Mouse (Mus musculus): ENCODE measurements at regions not wholly inside any gene's neighbourhood (a gene's known extent, or its start where the extent isn't known, plus 50 kb on each side); places are given as distances from the start of the nearest gene placed in this dataset.
A peak's percentile ranks its signal among the peaks of the same experiment; 100 is the strongest.

- no peaks in the 10 kb centered on the region for H3K27me3 ChIP-seq
- no peak overlapping the region for H3K4me3 ChIP-seq (replicated peaks)
- no peak overlapping the region for H3K4me2 ChIP-seq
- no peak overlapping the region for H3K27ac ChIP-seq
- H3K9ac ChIP-seq (replicated peaks), result no peak overlapping the region
- no peak for ATAC-seq (ENCODE audit: insufficient number of reproducible peaks, insufficient read depth, low FRiP score, low TSS enrichment, low read depth)
- H3K36me3 ChIP-seq, result no peaks in the 10 kb centered on the region
- no peaks in the 10 kb centered on the region for H3K9me3 ChIP-seq
- no peaks in the 10 kb centered on the region for H3K4me1 ChIP-seq (replicated peaks)
Observed at GRCm38 (mm10) chr8:128207138-128207537, 151.3 kb upstream of the Nrp1 start.

- Histone ChIP-seq H3K4me3 (replicated peaks) (no peak overlapping the region), H3K27me3 (no peaks in the 10 kb centered on the region), H3K4me1 (replicated peaks) (no peaks in the 10 kb centered on the region), H3K4me2 (no peak overlapping the region), H3K9me3 (no peaks in the 10 kb centered on the region), H3K36me3 (no peaks in the 10 kb centered on the region), H3K27ac (no peak overlapping the region), H3K9ac (replicated peaks) (no peak overlapping the region)
- ATAC-seq (ENCODE audit: insufficient number of reproducible peaks, insufficient read depth, low FRiP score, low TSS enrichment, low read depth), result no peak
- WGBS, result 79% methylated on average over 5 of the region's 5 CpGs
Observed at GRCm38 (mm10) chr8:128210761-128211160, 147.6 kb upstream of the Nrp1 start.

DNA sequence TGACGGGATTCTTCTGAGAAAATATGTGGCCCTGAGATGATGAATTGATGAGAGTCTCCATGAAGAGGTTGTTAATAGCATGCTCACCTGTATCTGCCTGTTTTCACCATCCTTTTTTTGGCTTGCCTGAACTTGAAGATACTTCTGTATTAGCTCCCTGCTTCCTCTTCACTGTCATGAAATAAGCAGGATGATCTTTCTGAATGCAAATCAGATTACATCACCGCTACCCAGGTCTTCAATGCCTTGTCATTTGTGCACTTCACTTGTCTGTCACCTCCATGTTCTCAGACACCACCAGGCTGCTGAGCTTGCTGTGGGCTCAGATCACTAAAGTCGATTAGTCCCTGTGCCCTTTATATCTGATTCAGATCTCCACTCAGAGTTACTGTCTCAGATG lies 146.2 kb upstream of the Nrp1 start:
- ATAC-seq (ENCODE audit: insufficient number of reproducible peaks, insufficient read depth, low FRiP score, low TSS enrichment, low read depth), result no peak
- 88% methylated on average over 3 of the region's 3 CpGs for WGBS
- no peak overlapping the region for H3K4me3 ChIP-seq (replicated peaks)
- no peaks in the 10 kb centered on the region for H3K4me1 ChIP-seq (replicated peaks)
- no peaks in the 10 kb centered on the region for H3K27me3 ChIP-seq
- H3K9me3 ChIP-seq, result no peaks in the 10 kb centered on the region
- no peak overlapping the region for H3K9ac ChIP-seq (replicated peaks)
- H3K27ac ChIP-seq, result no peak overlapping the region
- no peaks in the 10 kb centered on the region for H3K36me3 ChIP-seq
- no peak overlapping the region for H3K4me2 ChIP-seq

DNA sequence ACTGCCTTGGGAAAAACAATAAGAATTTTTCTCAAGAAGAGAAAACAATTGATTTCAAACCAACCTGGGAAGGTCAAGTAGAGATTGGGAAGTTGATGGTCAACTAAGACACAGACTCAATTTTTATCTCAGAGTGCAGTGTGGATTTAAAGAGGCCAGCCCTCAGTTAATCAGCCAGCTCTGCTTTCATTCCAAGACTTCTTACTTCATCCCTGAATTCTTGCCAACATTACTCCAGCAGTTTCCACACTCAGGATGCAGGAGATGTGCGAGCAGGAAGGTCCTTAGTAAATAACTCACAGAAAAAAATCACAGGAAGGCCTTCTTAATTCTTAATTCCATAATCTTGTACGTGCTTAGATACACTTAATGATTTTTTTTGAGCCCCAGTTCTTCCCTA lies 144.1 kb upstream of the Nrp1 start:
- ATAC-seq (ENCODE audit: insufficient number of reproducible peaks, insufficient read depth, low FRiP score, low TSS enrichment, low read depth), result no peak
- H3K4me2 ChIP-seq, result no peak overlapping the region
- no peaks in the 10 kb centered on the region for H3K9me3 ChIP-seq
- no peak overlapping the region for H3K4me3 ChIP-seq (replicated peaks)
- no peaks in the 10 kb centered on the region for H3K4me1 ChIP-seq (replicated peaks)
- no peak overlapping the region for H3K27ac ChIP-seq
- H3K9ac ChIP-seq (replicated peaks), result no peak overlapping the region
- no peaks in the 10 kb centered on the region for H3K27me3 ChIP-seq
- 84% methylated on average over 2 of the region's 2 CpGs for WGBS
- no peaks in the 10 kb centered on the region for H3K36me3 ChIP-seq

GRCm38 (mm10) chr8:128218886-128219285 lies 139.5 kb upstream of the Nrp1 start:
- Histone ChIP-seq H3K4me3 (replicated peaks) (no peak overlapping the region), H3K27ac (no peak overlapping the region), H3K36me3 (no peaks in the 10 kb centered on the region), H3K9ac (replicated peaks) (no peak overlapping the region), H3K4me1 (replicated peaks) (no peaks in the 10 kb centered on the region), H3K27me3 (no peaks in the 10 kb centered on the region), H3K9me3 (no peaks in the 10 kb centered on the region), H3K4me2 (no peak overlapping the region)
- no peak for ATAC-seq (ENCODE audit: insufficient number of reproducible peaks, insufficient read depth, low FRiP score, low TSS enrichment, low read depth)
- WGBS, result 87% methylated on average over 2 of the region's 2 CpGs

DNA sequence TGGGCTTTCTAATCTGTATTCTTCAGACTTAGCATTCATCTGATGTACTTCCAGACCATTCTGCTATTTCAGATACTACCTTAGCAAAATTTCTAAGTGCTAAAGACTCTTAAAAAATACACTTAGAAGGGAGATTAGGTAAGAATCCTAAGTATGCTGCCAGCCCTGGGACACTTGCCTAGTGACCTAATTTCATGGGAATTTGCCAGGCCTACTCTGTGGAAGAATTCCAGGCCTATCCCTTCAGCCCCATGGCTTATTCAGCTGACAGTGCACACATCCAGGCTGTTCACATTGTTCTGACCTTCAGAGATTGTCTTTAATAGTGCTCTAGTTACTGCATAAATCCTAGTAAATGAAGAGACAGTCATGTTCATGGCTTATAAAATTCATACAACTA lies 138.9 kb upstream of the Nrp1 start:
- H3K9me3 ChIP-seq, result no peaks in the 10 kb centered on the region
- no peak overlapping the region for H3K4me3 ChIP-seq (replicated peaks)
- H3K4me1 ChIP-seq (replicated peaks), result no peaks in the 10 kb centered on the region
- H3K9ac ChIP-seq (replicated peaks), result no peak overlapping the region
- H3K27ac ChIP-seq, result no peak overlapping the region
- ATAC-seq (ENCODE audit: insufficient number of reproducible peaks, insufficient read depth, low FRiP score, low TSS enrichment, low read depth), result no peak
- no peak overlapping the region for H3K4me2 ChIP-seq
- H3K36me3 ChIP-seq, result no peaks in the 10 kb centered on the region
- H3K27me3 ChIP-seq, result no peaks in the 10 kb centered on the region

DNA sequence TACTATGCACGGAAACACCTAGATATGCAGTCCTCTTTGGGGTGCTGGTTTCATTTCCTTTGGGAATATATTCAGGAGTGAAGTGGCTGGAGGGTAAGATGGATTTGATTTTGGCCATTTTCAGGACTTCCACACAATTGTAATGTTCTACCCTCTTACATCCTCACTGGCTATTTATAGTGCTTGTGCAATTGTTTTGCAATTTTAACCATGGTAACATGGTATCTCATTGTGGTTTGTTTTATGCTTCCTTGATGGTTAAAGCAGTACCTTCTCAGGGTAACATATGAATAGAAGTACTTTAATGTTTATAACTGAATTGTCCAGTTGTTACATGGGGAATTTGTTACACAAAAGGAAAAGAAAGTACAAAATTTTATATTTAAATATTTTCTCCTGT lies 135.3 kb upstream of the Nrp1 start:
- H3K4me3 ChIP-seq (replicated peaks), result no peak overlapping the region
- no peak overlapping the region for H3K27ac ChIP-seq
- no peak overlapping the region for H3K9ac ChIP-seq (replicated peaks)
- H3K4me2 ChIP-seq, result no peak overlapping the region
- 82% methylated on average over 1 of the region's 1 CpGs for WGBS
- no peaks in the 10 kb centered on the region for H3K4me1 ChIP-seq (replicated peaks)
- H3K36me3 ChIP-seq, result no peaks in the 10 kb centered on the region
- H3K9me3 ChIP-seq, result no peaks in the 10 kb centered on the region
- no peak for ATAC-seq (ENCODE audit: insufficient number of reproducible peaks, insufficient read depth, low FRiP score, low TSS enrichment, low read depth)
- no peaks in the 10 kb centered on the region for H3K27me3 ChIP-seq

GRCm38 (mm10) chr8:128223522-128223921 lies 134.9 kb upstream of the Nrp1 start:
- Histone ChIP-seq H3K4me1 (replicated peaks) (no peaks in the 10 kb centered on the region), H3K4me3 (replicated peaks) (no peak overlapping the region), H3K27ac (no peak overlapping the region), H3K36me3 (no peaks in the 10 kb centered on the region), H3K4me2 (no peak overlapping the region), H3K9ac (replicated peaks) (no peak overlapping the region), H3K27me3 (no peaks in the 10 kb centered on the region), H3K9me3 (no peaks in the 10 kb centered on the region)
- ATAC-seq (ENCODE audit: insufficient number of reproducible peaks, insufficient read depth, low FRiP score, low TSS enrichment, low read depth), result no peak

DNA sequence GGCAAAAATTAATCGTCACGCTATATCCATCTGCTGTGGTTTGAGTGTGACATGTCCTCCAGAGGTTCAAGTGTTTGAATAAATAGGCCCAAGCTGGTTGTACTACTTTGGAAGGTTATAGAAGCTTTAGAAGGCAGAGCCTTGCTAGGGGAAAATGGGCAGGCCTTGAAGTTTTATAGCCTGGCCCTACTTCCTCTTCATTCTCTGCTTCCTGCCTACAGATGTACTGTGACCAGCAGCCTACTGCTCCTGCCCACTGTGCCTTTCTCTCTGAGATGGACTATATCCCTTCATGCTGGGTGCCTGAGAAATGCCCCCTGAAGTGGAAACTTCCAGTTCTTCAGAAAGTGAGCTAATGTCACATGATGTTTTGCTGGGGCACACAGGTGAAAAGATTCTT lies 133.3 kb upstream of the Nrp1 start:
- H3K9ac ChIP-seq (replicated peaks), result no peak overlapping the region
- H3K27me3 ChIP-seq, result no peaks in the 10 kb centered on the region
- no peaks in the 10 kb centered on the region for H3K36me3 ChIP-seq
- no peaks in the 10 kb centered on the region for H3K4me1 ChIP-seq (replicated peaks)
- WGBS, result 94% methylated on average over 2 of the region's 2 CpGs
- no peak for ATAC-seq (ENCODE audit: insufficient number of reproducible peaks, insufficient read depth, low FRiP score, low TSS enrichment, low read depth)
- H3K4me3 ChIP-seq (replicated peaks), result no peak overlapping the region
- no peaks in the 10 kb centered on the region for H3K9me3 ChIP-seq
- no peak overlapping the region for H3K4me2 ChIP-seq
- no peak overlapping the region for H3K27ac ChIP-seq

- H3K4me2 ChIP-seq, result 0 out of 2 replicates have a peak overlapping the region, but pooled peaks have one; percentile 6
- H3K36me3 ChIP-seq, result no peaks in the 10 kb centered on the region
- no peak overlapping the region for H3K4me3 ChIP-seq (replicated peaks)
- no peak overlapping the region for H3K27ac ChIP-seq
- H3K9ac ChIP-seq (replicated peaks), result no peak overlapping the region
- WGBS, result 44% methylated on average over 11 of the region's 11 CpGs
- H3K9me3 ChIP-seq, result no peaks in the 10 kb centered on the region
- no peak for ATAC-seq (ENCODE audit: insufficient number of reproducible peaks, insufficient read depth, low FRiP score, low TSS enrichment, low read depth)
- no peaks in the 10 kb centered on the region for H3K27me3 ChIP-seq
- H3K4me1 ChIP-seq (replicated peaks), result peaks cover 6% of the 10 kb centered on the region
Observed at GRCm38 (mm10) chr8:128235071-128235470, 123.3 kb upstream of the Nrp1 start.

DNA sequence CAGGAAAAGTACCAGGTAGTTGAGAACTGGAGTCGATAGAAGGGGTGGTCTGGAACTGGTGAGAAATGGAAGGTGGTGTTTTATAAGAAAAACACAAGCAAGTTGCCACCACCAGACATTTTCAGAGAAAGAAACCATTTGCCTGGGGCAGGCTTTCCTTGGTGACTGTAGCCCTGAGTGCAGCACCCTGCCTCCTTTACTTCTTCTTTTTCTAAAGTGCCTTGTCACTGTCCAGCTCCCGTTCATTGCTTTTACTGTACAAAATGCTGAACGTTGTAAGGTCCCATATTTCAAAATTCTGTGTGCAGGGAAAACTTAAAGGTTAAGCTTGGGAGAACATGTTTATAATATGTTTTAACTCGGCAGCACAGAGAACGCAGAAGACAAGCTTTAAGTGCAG lies 122.9 kb upstream of the Nrp1 start:
- ATAC-seq (ENCODE audit: insufficient number of reproducible peaks, insufficient read depth, low FRiP score, low TSS enrichment, low read depth), result no peak

DNA sequence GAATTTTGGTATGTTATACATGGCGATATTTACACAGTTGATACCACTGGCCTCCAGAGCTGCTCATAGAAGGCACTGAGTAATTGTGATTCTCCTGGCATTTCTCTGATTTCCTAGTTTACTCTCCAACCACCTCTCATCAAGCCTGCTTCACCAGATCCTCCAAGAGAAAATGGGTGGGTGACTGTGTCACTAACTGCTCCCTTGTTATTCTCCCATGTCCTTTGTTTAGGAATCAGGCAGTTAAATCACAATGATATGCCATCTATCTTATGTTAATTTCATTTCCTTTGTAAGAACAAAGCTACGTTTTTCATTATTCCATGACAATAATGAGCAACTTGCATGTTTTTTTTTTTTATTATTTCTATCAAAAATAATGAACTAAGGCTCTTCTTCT lies 122.3 kb upstream of the Nrp1 start:
- ATAC-seq (ENCODE audit: insufficient number of reproducible peaks, insufficient read depth, low FRiP score, low TSS enrichment, low read depth), result no peak
- H3K9me3 ChIP-seq, result no peaks in the 10 kb centered on the region
- H3K27me3 ChIP-seq, result no peaks in the 10 kb centered on the region
- 89% methylated on average over 2 of the region's 2 CpGs for WGBS
- no peak overlapping the region for H3K27ac ChIP-seq
- H3K4me1 ChIP-seq (replicated peaks), result peaks cover 6% of the 10 kb centered on the region
- H3K36me3 ChIP-seq, result no peaks in the 10 kb centered on the region
- no peak overlapping the region for H3K4me3 ChIP-seq (replicated peaks)
- H3K9ac ChIP-seq (replicated peaks), result no peak overlapping the region
- H3K4me2 ChIP-seq, result no peak overlapping the region

More for the DNA sequence above, 122.9 kb upstream of the Nrp1 start:
- Histone ChIP-seq H3K4me3 (replicated peaks) (no peak overlapping the region), H3K9me3 (no peaks in the 10 kb centered on the region), H3K27ac (no peak overlapping the region), H3K4me2 (no peak overlapping the region), H3K36me3 (no peaks in the 10 kb centered on the region), H3K4me1 (replicated peaks) (peaks cover 6% of the 10 kb centered on the region), H3K27me3 (no peaks in the 10 kb centered on the region), H3K9ac (replicated peaks) (no peak overlapping the region)
- WGBS, result 61% methylated on average over 5 of the region's 5 CpGs

All from limb, embryonic 12.5 days (tissue).